Mouse (Mus musculus) frontal cortex, postnatal 25 days (tissue): ENCODE measurements around the gene Adgrl2.

Experiments used
- DNase-seq, 2 experiments: peaks; one replicate each; pipeline ENCODE4 v3.0.0; 2022; ENCODE audit warnings: low spot score in 2 of 2

Adgrl2 gene

GRCm38 (mm10) chr3:148921966-148922587 is 68.3 kb downstream of the Adgrl2 start:
- DNase-seq: no peak

- no peak for DNase-seq
Observed at GRCm38 (mm10) chr3:148920881-148921280, 69.5 kb downstream of the Adgrl2 start.

GRCm38 (mm10) chr3:148918425-148918824 is 71.9 kb downstream of the Adgrl2 start:
- no peak for DNase-seq

- no peak for DNase-seq
Observed at GRCm38 (mm10) chr3:148917837-148918236, 72.5 kb downstream of the Adgrl2 start.

- DNase-seq: no peak
Observed at GRCm38 (mm10) chr3:148916226-148916625, 74.1 kb downstream of the Adgrl2 start.

- no peak for DNase-seq
Observed at GRCm38 (mm10) chr3:148912944-148913684, 77.2 kb downstream of the Adgrl2 start.

- no peak for DNase-seq
Observed at GRCm38 (mm10) chr3:148912536-148912935, 77.8 kb downstream of the Adgrl2 start.

- DNase-seq: no peak
Observed at GRCm38 (mm10) chr3:148907873-148908272, 82.5 kb downstream of the Adgrl2 start.

GRCm38 (mm10) chr3:148907024-148907778 is 83.2 kb downstream of the Adgrl2 start:
- no peak for DNase-seq

- no peak for DNase-seq
Observed at GRCm38 (mm10) chr3:148905906-148906779, 84.2 kb downstream of the Adgrl2 start.

GRCm38 (mm10) chr3:148905435-148905834 is 84.9 kb downstream of the Adgrl2 start:
- DNase-seq: no peak

- no peak for DNase-seq
Observed at GRCm38 (mm10) chr3:148899857-148900256, 90.5 kb downstream of the Adgrl2 start.

GRCm38 (mm10) chr3:148899416-148899815 is 90.9 kb downstream of the Adgrl2 start:
- DNase-seq: no peak

GRCm38 (mm10) chr3:148898535-148899250 is 91.7 kb downstream of the Adgrl2 start:
- no peak for DNase-seq

- no peak for DNase-seq
Observed at GRCm38 (mm10) chr3:148896281-148896680, 94.1 kb downstream of the Adgrl2 start.

- no peak for DNase-seq
Observed at GRCm38 (mm10) chr3:148895396-148896109, 94.8 kb downstream of the Adgrl2 start.

- no peak for DNase-seq
Observed at GRCm38 (mm10) chr3:148894867-148895266, 95.5 kb downstream of the Adgrl2 start.

- DNase-seq: no peak
Observed at GRCm38 (mm10) chr3:148887902-148888301, 102.5 kb downstream of the Adgrl2 start.

- DNase-seq: no peak
Observed at GRCm38 (mm10) chr3:148886956-148887355, 103.4 kb downstream of the Adgrl2 start.

GRCm38 (mm10) chr3:148885980-148886668 is 104.2 kb downstream of the Adgrl2 start:
- no peak for DNase-seq
